Mouse (Mus musculus): ENCODE data around the gene Prr23a1.
"Not testable (repeated sequence)": the region's sequence is repeated elsewhere in the genome, so short reads cannot be mapped to it uniquely, and the experiment has no call there.

Gene Prr23a1

DNA sequence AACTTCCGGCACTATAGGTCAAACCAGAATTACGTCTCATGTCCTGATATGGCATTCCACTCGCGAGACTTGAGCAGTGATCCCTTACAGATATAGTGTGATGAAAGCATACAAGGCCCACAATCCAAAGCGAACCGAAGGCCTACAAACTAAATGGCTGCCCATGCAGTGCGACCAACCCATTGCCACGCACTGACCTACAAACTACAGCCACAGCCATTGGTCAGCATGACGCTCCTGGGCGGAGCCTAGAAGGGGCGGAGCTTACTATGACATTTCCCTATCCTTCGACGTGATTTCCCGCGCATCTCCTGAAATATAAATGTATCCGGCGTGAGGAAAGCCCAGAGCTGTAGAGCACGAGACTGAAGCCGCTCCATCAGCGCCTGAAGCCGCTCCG is at the start of gene Prr23a1:
Gene Prr23a1, plus strand, starts transcription at position 387 of the 400 bp plus-strand sequence.
- DNase-seq (ENCODE audit: low read depth) = no peak

- no peak for DNase-seq (ENCODE audit: low read depth)
Observed at GRCm38 (mm10) chr9:98799021-98799420, 43.3 kb upstream of the Prr23a1 start.

DNA sequence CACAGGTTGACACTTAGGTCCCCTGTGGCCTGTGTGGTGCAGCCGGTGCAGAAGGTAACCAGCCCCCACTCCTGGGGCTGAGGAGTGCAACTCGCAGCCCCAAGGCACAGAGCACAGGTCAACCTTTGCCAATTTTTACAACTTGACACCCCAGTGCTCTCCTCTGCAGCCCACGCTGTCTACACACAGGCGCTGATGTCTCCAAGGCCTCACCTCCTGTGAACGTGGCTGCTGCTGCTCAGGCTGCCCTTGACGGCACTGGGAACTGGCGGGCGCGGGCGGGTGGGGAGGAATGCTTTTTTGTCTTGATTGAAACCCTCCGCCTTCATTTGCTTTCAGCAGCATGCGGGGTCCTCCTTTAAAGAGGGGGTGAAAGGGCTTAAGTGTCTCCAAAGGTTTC is 38.3 kb upstream of the Prr23a1 start:
- no peak for DNase-seq (ENCODE audit: low read depth)

DNA sequence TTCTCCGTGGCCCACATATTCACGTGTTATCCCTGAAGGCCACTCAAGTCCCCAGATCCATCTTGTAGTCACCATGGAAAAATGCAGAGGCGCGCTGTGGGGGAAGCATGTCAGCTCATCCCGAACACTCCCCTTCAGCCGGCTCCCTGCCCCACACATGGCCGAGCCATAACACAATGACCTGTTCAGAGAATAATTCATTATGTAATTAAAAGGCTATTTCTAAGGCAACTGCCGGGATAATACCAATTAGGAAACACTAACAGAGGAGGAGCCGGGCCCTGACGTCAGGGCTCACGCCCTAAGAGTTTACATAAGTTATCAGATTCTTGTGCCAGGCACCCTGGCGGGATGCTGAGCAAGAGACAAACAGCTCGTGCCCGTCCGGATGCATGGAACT is 36.8 kb upstream of the Prr23a1 start:
- DNase-seq (ENCODE audit: low read depth) = no peak

- no peak for DNase-seq (ENCODE audit: low read depth)
Observed at GRCm38 (mm10) chr9:98805934-98806333, 36.4 kb upstream of the Prr23a1 start.

DNA sequence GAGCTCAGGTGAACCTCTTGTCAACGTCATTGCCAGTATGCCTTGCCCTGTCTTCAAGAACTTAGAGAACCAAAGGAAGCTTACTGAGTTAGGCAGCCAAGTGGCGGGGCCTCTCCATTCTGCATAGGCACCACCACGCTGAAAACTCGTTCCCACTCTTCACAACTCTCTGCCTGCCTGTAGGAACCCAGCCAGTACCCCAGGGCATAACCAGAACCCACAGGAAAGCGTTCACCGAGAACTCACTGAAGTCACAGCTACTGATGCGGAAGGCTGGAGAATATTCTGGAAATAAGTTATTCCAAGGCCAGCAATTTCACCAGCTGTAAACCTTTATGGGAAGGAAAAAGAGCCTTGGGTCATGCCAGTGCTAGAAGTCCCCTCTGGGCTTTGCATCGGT is 34.7 kb upstream of the Prr23a1 start:
- DNase-seq (ENCODE audit: low read depth) = no peak

GRCm38 (mm10) chr9:98809526-98809925 is 32.8 kb upstream of the Prr23a1 start:
- not testable (repeated sequence) for DNase-seq (ENCODE audit: low read depth)

- no peak for DNase-seq (ENCODE audit: low read depth)
Observed at GRCm38 (mm10) chr9:98816066-98816465, 26.2 kb upstream of the Prr23a1 start.

DNA sequence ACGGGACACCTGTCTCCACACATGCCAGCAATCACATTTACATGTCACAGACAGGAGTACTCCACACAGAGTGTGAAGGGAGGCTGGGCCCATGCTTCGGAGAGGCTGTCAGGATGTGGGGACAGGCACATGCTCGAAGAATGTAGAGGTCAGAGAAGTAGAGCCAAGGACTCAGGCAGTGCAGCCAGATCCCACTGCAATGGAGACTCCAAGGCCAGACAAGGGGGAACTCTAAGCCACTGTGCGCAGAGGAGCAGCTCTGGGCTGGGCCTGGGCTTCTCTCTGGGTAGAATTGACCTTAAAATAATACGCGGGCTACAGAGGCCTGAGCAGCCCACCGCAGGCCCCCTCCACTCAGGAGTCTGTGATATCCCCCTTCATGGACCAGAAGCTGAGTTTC is 24.7 kb upstream of the Prr23a1 start:
- DNase-seq (ENCODE audit: low read depth) = no peak

DNA sequence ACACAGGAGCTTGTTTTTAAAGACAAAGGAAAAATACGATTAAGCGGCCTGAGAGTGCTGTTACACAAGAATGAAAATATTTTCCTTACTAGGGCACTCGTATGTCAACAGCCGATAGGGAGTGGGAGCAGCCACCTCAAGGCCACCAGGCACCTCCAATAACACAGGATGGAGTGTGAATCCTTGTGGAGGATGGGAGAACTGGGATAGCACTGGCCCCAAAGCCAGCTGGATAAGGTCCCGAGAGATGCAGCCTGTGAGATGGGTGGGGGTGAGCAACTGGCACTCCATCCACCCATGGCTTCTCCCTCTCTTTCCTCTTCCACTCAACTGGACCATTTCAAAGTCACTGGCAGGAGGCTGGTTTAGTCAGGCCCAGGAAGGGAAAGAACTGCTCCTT is 23.3 kb upstream of the Prr23a1 start:
- no peak for DNase-seq (ENCODE audit: low read depth)

- no peak for DNase-seq (ENCODE audit: low read depth)
Observed at GRCm38 (mm10) chr9:98819481-98819880, 22.8 kb upstream of the Prr23a1 start.

DNA sequence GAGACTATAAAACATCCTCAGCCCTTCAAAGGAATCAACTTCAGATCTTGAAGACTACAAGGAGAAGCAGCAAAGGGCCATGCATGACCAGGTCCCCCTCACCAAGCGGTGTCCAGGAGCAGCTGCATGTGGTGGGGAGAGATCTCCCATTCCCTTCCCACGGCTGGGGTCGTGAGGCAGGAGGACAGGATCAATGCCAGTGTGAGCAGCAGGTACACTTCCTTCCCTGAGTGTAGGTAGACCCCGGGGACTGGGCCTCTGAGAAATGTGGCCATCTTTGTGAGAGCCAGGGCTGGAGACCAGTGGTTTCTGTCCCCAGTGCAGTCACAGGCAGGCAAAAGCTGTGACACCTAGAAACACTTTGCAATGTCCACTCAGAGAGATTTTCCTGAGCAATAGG is 21.8 kb upstream of the Prr23a1 start:
- no peak for DNase-seq (ENCODE audit: low read depth)

- no peak for DNase-seq (ENCODE audit: low read depth)
Observed at GRCm38 (mm10) chr9:98821067-98821466, 21.2 kb upstream of the Prr23a1 start.

- no peak for DNase-seq (ENCODE audit: low read depth)
Observed at GRCm38 (mm10) chr9:98823805-98824204, 18.5 kb upstream of the Prr23a1 start.

- no peak for DNase-seq (ENCODE audit: low read depth)
Observed at GRCm38 (mm10) chr9:98829508-98829907, 12.8 kb upstream of the Prr23a1 start.

GRCm38 (mm10) chr9:98837537-98838074 is 4.7 kb upstream of the Prr23a1 start:
- no peak for DNase-seq (ENCODE audit: low read depth)

DNA sequence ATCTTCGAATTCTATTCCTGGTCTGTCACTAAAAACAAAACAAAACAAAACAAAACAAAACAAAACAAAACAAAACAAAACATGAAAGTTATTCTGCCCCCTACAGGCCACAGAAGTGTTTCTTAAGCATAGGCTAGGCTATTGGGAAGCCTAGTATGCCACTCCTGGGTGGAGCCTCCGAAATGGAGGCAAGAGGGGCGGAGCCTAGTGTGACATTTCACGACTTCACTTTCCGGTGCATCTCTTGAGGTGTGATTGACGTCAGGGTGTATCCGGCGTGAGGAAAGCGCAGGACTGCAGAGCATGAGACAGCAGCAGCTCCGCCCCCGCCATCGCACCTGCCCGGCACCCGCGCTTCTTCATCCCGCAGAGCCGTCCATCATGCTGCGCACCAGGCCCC is 13.9 kb downstream of the Prr23a1 start, which contains the start of gene Prr23a2:
Gene Prr23a2, plus strand, starts transcription at position 285 of the 400 bp plus-strand sequence.
- DNase-seq (ENCODE audit: low read depth) = no peak

DNA sequence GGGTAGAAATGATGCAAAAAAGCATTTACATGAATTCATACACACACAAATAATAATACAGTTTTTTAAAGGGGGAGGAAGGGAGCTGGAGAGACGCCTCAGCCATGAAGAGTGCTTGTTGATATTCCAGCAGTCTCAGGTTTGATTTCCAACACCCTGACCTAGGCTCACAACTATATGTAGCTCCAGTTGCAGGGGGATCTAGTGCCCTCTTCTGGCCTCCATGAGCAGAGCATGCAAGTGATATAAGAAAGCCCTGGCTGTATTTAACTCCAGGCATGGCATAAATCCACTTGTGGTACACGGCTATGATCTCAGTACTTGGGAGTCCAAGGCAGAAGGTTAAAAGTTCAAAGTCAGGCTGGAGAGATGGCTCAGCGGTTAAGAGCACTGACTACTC is 21.2 kb downstream of the Prr23a1 start:
- no peak for DNase-seq (ENCODE audit: low read depth)

GRCm38 (mm10) chr9:98864571-98864970 is 22.3 kb downstream of the Prr23a1 start, which contains the start of gene Prr23a3:
Prr23a3 (plus strand) TSS chr9:98864767.
- DNase-seq (ENCODE audit: low read depth) = no peak

Measured in induced T-regulatory cell, adult 2 months (primary cell).